Mouse (Mus musculus): ENCODE results near the gene Lrrc4b. TPM values are rescaled to one million over a fixed set of nuclear protein-coding genes. Genes with fewer than 3 reads are reported as not detected.

The Lrrc4b gene
- polyA plus RNA-seq, 1 experiment = 1.4 TPM

DNA sequence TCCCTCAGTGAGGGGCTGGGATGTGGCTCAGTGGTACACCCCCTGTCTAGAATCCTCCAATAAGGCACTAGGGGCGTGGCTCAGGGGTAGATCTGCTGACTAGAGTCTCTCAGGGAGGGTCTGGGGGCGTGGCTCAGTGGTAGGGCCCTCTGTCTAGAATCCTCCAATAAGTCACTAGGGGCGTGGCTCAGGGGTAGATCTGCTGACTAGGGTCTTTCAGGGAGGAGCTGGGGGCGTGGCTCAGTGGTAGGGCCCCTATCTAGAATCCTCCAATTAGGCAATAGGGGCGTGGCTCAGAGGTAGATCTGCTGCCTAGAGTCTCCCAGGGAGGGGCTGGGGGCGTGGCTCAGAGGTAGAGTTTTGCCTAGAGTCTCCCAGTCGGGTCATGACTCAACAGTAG is 4.6 kb downstream of the Lrrc4b start:
- H3K27ac ChIP-seq (ENCODE audit: control insufficient read depth, insufficient read depth, low read length) = no peak overlapping the region
- DNase-seq = no peak
- no peaks in the 10 kb centered on the region for H3K36me3 ChIP-seq (ENCODE audit: control insufficient read depth, insufficient read depth, low read length)
- H3K4me3 ChIP-seq (ENCODE audit: control insufficient read depth, insufficient read depth, low read length) = no peak overlapping the region
- peaks cover 3% of the 10 kb centered on the region; the same call in 1 of the 2 replicates for H3K27me3 ChIP-seq (ENCODE audit: control insufficient read depth, insufficient read depth, low read length)
- 15% methylated on average over 7 of the region's 7 CpGs for WGBS
- TF ChIP-seq POLR2A (IDR thresholded peaks at IDR 0.05; ENCODE audit: control insufficient read depth, extremely low read depth, insufficient read depth, low read length, poor library complexity) (no peak), CTCF (IDR thresholded peaks at IDR 0.05; ENCODE audit: borderline replicate concordance, control insufficient read depth, extremely low read depth, insufficient read depth, low read length, poor library complexity) (no peak)
- no peaks in the 10 kb centered on the region for H3K4me1 ChIP-seq (replicated peaks; ENCODE audit: control insufficient read depth, insufficient read depth, low read length)

DNA sequence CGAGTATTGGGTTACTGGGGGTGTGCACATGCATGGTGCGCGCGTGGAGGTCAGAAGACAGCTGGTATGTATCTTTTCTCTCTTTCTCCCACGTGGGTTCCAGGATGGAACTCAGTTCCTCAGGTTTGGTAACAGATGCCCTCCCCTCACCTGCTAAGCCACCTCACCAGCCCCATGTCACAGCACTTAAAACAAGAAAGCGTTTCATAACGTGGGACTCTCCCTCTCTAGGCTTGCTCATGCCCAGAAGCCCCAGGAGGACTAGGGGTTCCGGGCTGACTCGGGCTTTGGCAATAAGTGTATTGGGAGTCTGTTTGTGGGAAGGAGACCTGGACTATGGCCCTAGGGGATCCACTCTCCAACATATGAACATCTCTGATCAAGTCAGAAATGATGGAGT is 5.3 kb downstream of the Lrrc4b start:
- Histone ChIP-seq H3K27me3 (ENCODE audit: control insufficient read depth, insufficient read depth, low read length) (peaks cover 3% of the 10 kb centered on the region; the same call in 1 of the 2 replicates), H3K36me3 (ENCODE audit: control insufficient read depth, insufficient read depth, low read length) (no peaks in the 10 kb centered on the region), H3K4me3 (ENCODE audit: control insufficient read depth, insufficient read depth, low read length) (no peak overlapping the region), H3K4me1 (replicated peaks; ENCODE audit: control insufficient read depth, insufficient read depth, low read length) (no peaks in the 10 kb centered on the region), H3K27ac (ENCODE audit: control insufficient read depth, insufficient read depth, low read length) (no peak overlapping the region)
- TF ChIP-seq CTCF (IDR thresholded peaks at IDR 0.05; ENCODE audit: borderline replicate concordance, control insufficient read depth, extremely low read depth, insufficient read depth, low read length, poor library complexity) = no peak
- TF ChIP-seq POLR2A (IDR thresholded peaks at IDR 0.05; ENCODE audit: control insufficient read depth, extremely low read depth, insufficient read depth, low read length, poor library complexity) = no peak
- WGBS = 72% methylated on average over 9 of the region's 9 CpGs
- no peak for DNase-seq

DNA sequence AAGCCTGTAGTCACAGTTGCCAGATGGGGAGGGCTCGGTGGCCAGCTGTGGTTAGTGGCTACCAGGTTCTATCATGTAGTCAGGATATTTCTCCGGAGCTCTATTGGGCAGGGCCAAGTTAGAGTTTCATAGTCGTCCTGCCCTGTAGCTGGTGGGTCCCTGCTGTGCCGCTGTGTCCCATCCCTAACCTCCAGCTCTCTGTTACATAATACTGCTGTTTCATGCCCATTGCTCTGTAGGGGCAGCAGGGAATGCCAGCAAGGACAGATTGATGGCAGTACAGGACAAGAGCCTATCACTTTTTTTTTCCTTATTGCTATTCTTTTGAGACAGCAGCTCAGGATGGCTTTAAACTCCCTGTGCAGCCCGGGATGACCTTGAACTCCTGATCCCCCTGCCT is 7.0 kb downstream of the Lrrc4b start:
- Histone ChIP-seq H3K27ac (ENCODE audit: control insufficient read depth, insufficient read depth, low read length) (no peak overlapping the region), H3K36me3 (ENCODE audit: control insufficient read depth, insufficient read depth, low read length) (no peaks in the 10 kb centered on the region), H3K27me3 (ENCODE audit: control insufficient read depth, insufficient read depth, low read length) (no peaks in the 10 kb centered on the region; the same call in 1 of the 2 replicates), H3K4me3 (ENCODE audit: control insufficient read depth, insufficient read depth, low read length) (no peak overlapping the region), H3K4me1 (replicated peaks; ENCODE audit: control insufficient read depth, insufficient read depth, low read length) (no peaks in the 10 kb centered on the region)
- WGBS = 70% methylated on average over 5 of the region's 5 CpGs
- no peak for DNase-seq
- TF ChIP-seq POLR2A (IDR thresholded peaks at IDR 0.05; ENCODE audit: control insufficient read depth, extremely low read depth, insufficient read depth, low read length, poor library complexity) (no peak), CTCF (IDR thresholded peaks at IDR 0.05; ENCODE audit: borderline replicate concordance, control insufficient read depth, extremely low read depth, insufficient read depth, low read length, poor library complexity) (no peak)

DNA sequence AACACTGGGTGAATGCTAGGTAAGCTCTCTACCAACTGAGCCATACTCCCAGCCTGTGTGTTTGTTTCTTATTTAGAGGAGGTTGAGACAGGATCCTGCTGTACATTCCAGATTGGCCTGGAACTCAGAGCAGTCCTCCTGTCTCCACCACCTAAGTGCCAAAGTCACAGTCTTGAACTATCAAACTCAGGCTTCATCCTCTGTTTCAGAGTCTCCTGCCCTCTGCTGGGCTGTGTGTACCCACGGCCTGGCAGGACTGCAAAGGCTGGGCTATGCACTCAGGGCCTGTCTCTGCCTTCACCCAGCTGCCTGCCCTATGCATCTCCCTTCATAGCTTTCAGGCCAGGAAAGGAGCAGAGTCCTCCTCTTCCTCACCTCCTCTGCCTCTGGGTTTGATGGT is 7.4 kb downstream of the Lrrc4b start:
- H3K4me1 ChIP-seq (replicated peaks; ENCODE audit: control insufficient read depth, insufficient read depth, low read length) = no peaks in the 10 kb centered on the region
- no peak overlapping the region for H3K4me3 ChIP-seq (ENCODE audit: control insufficient read depth, insufficient read depth, low read length)
- 5% methylated on average over 1 of the region's 1 CpGs for WGBS
- no peak for DNase-seq
- no peaks in the 10 kb centered on the region; the same call in 1 of the 2 replicates for H3K27me3 ChIP-seq (ENCODE audit: control insufficient read depth, insufficient read depth, low read length)
- no peaks in the 10 kb centered on the region for H3K36me3 ChIP-seq (ENCODE audit: control insufficient read depth, insufficient read depth, low read length)
- H3K27ac ChIP-seq (ENCODE audit: control insufficient read depth, insufficient read depth, low read length) = no peak overlapping the region
- TF ChIP-seq POLR2A (IDR thresholded peaks at IDR 0.05; ENCODE audit: control insufficient read depth, extremely low read depth, insufficient read depth, low read length, poor library complexity) (no peak), CTCF (IDR thresholded peaks at IDR 0.05; ENCODE audit: borderline replicate concordance, control insufficient read depth, extremely low read depth, insufficient read depth, low read length, poor library complexity) (no peak)

DNA sequence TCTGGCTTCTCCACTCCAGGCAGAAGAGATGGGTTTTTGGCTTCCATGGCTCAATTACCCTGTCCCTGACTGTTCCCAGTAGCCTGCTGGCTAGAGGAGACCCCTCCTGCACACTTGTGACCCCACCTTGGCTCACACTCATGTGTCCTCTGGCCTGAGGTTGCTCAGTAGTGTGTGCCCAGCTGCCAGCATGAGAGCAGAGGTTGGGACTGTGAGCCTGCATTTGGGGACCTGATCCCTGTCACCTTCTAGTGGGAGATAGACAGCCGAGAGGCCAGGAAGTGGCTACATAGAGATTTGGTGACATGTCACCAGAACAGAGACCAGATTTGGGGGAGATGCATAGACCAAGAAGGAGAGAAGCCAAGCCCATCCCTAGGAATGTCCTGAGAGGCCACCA is 8.4 kb downstream of the Lrrc4b start:
- no peak for DNase-seq
- 19% methylated on average over 1 of the region's 1 CpGs for WGBS
- Histone ChIP-seq H3K4me1 (replicated peaks; ENCODE audit: control insufficient read depth, insufficient read depth, low read length) (no peaks in the 10 kb centered on the region), H3K27ac (ENCODE audit: control insufficient read depth, insufficient read depth, low read length) (no peak overlapping the region), H3K4me3 (ENCODE audit: control insufficient read depth, insufficient read depth, low read length) (no peak overlapping the region), H3K36me3 (ENCODE audit: control insufficient read depth, insufficient read depth, low read length) (no peaks in the 10 kb centered on the region), H3K27me3 (ENCODE audit: control insufficient read depth, insufficient read depth, low read length) (peaks cover 4% of the 10 kb centered on the region; the same call in 1 of the 2 replicates)
- TF ChIP-seq CTCF (IDR thresholded peaks at IDR 0.05; ENCODE audit: borderline replicate concordance, control insufficient read depth, extremely low read depth, insufficient read depth, low read length, poor library complexity) (no peak), POLR2A (IDR thresholded peaks at IDR 0.05; ENCODE audit: control insufficient read depth, extremely low read depth, insufficient read depth, low read length, poor library complexity) (no peak)

DNA sequence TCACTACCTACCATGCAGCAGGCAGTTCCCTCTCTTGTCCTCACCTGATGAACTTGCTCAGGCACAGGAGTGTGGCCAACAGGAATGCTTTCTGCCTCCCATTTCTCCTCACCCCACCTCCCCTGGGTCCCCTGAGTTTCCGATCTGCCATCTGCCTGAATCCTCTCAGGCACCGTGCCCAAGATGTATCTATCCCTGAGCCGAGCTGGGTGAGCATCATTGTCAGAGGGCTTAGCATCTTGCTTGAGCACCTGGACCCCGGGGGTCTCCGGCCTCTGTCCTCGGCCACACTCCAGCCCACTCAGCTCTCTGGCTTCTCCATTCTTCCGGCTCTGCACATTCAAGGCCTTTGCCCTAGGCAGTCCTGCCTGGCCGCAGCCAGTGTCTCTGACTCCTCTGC is 9.1 kb downstream of the Lrrc4b start:
- 84% methylated on average over 8 of the region's 8 CpGs for WGBS
- Histone ChIP-seq H3K4me1 (replicated peaks; ENCODE audit: control insufficient read depth, insufficient read depth, low read length) (no peaks in the 10 kb centered on the region), H3K27ac (ENCODE audit: control insufficient read depth, insufficient read depth, low read length) (no peak overlapping the region), H3K27me3 (ENCODE audit: control insufficient read depth, insufficient read depth, low read length) (peaks cover 4% of the 10 kb centered on the region; the same call in 1 of the 2 replicates), H3K36me3 (ENCODE audit: control insufficient read depth, insufficient read depth, low read length) (no peaks in the 10 kb centered on the region), H3K4me3 (ENCODE audit: control insufficient read depth, insufficient read depth, low read length) (no peak overlapping the region)
- no peak for TF ChIP-seq POLR2A (IDR thresholded peaks at IDR 0.05; ENCODE audit: control insufficient read depth, extremely low read depth, insufficient read depth, low read length, poor library complexity)
- TF ChIP-seq CTCF (IDR thresholded peaks at IDR 0.05; ENCODE audit: borderline replicate concordance, control insufficient read depth, extremely low read depth, insufficient read depth, low read length, poor library complexity) = no peak
- no peak for DNase-seq

DNA sequence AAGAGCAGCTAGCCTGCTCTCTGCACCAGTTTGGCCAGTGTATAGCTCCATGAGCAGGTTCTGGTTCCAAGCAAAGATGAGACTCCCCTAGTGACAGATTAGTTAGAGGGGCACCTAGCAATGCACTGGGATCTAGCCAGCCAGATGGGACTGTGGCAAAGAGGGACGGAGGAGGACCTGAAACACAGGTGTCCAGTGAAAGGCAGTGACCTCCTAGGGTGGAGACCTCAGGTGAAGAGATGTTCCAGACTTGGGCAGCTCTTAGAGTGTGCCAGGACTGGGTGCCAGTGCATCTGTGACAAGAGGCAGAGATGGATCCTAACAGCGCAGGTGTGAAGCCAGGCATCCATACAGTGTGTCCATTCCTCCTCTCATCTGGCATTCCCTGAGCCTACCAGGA is 10.9 kb downstream of the Lrrc4b start:
- H3K27ac ChIP-seq (ENCODE audit: control insufficient read depth, insufficient read depth, low read length) = no peak overlapping the region
- no peaks in the 10 kb centered on the region for H3K36me3 ChIP-seq (ENCODE audit: control insufficient read depth, insufficient read depth, low read length)
- no peak for DNase-seq
- WGBS = 80% methylated on average over 2 of the region's 2 CpGs
- TF ChIP-seq POLR2A (IDR thresholded peaks at IDR 0.05; ENCODE audit: control insufficient read depth, extremely low read depth, insufficient read depth, low read length, poor library complexity) (no peak), CTCF (IDR thresholded peaks at IDR 0.05; ENCODE audit: borderline replicate concordance, control insufficient read depth, extremely low read depth, insufficient read depth, low read length, poor library complexity) (no peak)
- H3K4me3 ChIP-seq (ENCODE audit: control insufficient read depth, insufficient read depth, low read length) = no peak overlapping the region
- peaks cover 6% of the 10 kb centered on the region; the same call in 1 of the 2 replicates for H3K27me3 ChIP-seq (ENCODE audit: control insufficient read depth, insufficient read depth, low read length)
- no peaks in the 10 kb centered on the region for H3K4me1 ChIP-seq (replicated peaks; ENCODE audit: control insufficient read depth, insufficient read depth, low read length)
